Mouse (Mus musculus) liver, adult 2 months (tissue): ENCODE results near the gene Slc51a.

Source experiments
- CTCF ChIP-seq: fragments of 200-500 bp; IDR thresholded peaks from 2 replicates; pipeline ENCODE4 v1.5.1; 2011; ENCODE audit warnings: low read depth, low read length, control low read depth
- POLR2A ChIP-seq: fragments of 200-500 bp; IDR thresholded peaks from 2 replicates; pipeline ENCODE4 v1.6.1; 2011; ENCODE audit warnings: low read length, control low read depth; ENCODE audit not compliant: insufficient read depth; ENCODE audit errors: extremely low read depth

- TF ChIP-seq POLR2A: no peak
- TF ChIP-seq CTCF: no peak
These were observed 18.6 kb upstream of the Slc51a start for GRCm38 (mm10) chr16:32506298-32506697.
